8 mouse cellular contexts compared by ENCODE assay signal in genomic region chr10:108089375-108089981, GRCm38 (mm10).
A peak's percentile ranks its signal among the peaks of the same experiment; 100 is the strongest.
DNase-seq lines count a peak whose midpoint lies in the region; ATAC-seq lines count a peak whose summit lies in the region.

No protein-coding gene starts in this region.

- no peak for ATAC-seq in embryonic facial prominence, embryonic 11.5 days (replicated peaks; ENCODE audit: insufficient number of reproducible peaks, low FRiP score, low TSS enrichment, low read depth)
- peak; percentile 67 for ATAC-seq in kidney, embryonic 15.5 days (replicated peaks; ENCODE audit: low FRiP score)
- 0 out of 2 replicates have a peak, but pooled peaks have one; percentile 18 for ATAC-seq in stomach, embryonic 14.5 days (ENCODE audit: insufficient number of reproducible peaks, insufficient read depth, low FRiP score, low read depth)

- peak; percentile 27 for DNase-seq in embryonic facial prominence, embryonic 11.5 days (ENCODE audit: low spot score)
- DNase-seq in embryonic facial prominence, embryonic 10.5 days (ENCODE audit: low spot score): no peak
- peak; percentile 51 for DNase-seq in testis, postnatal 10 days (ENCODE audit: low spot score)
- no peak for DNase-seq in testis, postnatal 14 days (ENCODE audit: low spot score)
- DNase-seq in thymus, postnatal 4 days: no peak
- no peak for DNase-seq in ovary, postnatal 10 days (ENCODE audit: low spot score)

- H3K27ac ChIP-seq in embryonic facial prominence, embryonic 11.5 days (replicated peaks; ENCODE audit: low read depth, low read length): no peak overlapping the region
- no peak overlapping the region for H3K27ac ChIP-seq in embryonic facial prominence, embryonic 10.5 days (replicated peaks)
- H3K27ac ChIP-seq in kidney, embryonic 15.5 days: peak overlapping the region; percentile 64
- H3K27ac ChIP-seq in stomach, embryonic 14.5 days (ENCODE audit: low read length): peak overlapping the region; percentile 69; the same call in 1 of the 2 replicates

- H3K4me2 ChIP-seq in embryonic facial prominence, embryonic 11.5 days (ENCODE audit: low read depth, low read length): no peak overlapping the region
- H3K4me2 ChIP-seq in kidney, embryonic 15.5 days: no peak overlapping the region
- H3K4me2 ChIP-seq in stomach, embryonic 14.5 days (replicated peaks; ENCODE audit: low read depth, low read length): no peak overlapping the region

- no peaks in the 10 kb centered on the region for H3K27me3 ChIP-seq in embryonic facial prominence, embryonic 11.5 days (ENCODE audit: control insufficient read depth, insufficient read depth, low read length)
- no peaks in the 10 kb centered on the region for H3K27me3 ChIP-seq in embryonic facial prominence, embryonic 10.5 days (replicated peaks; ENCODE audit: low read depth, poor library complexity, severe bottlenecking)
- no peaks in the 10 kb centered on the region for H3K27me3 ChIP-seq in kidney, embryonic 15.5 days
- H3K27me3 ChIP-seq in stomach, embryonic 14.5 days (ENCODE audit: control insufficient read depth, insufficient read depth, low read length): no peaks in the 10 kb centered on the region

- H3K9me3 ChIP-seq in embryonic facial prominence, embryonic 11.5 days (replicated peaks; ENCODE audit: control insufficient read depth, low read length): no peaks in the 10 kb centered on the region
- H3K9me3 ChIP-seq in embryonic facial prominence, embryonic 10.5 days: no peaks in the 10 kb centered on the region
- no peaks in the 10 kb centered on the region for H3K9me3 ChIP-seq in kidney, embryonic 15.5 days (replicated peaks)
- H3K9me3 ChIP-seq in stomach, embryonic 14.5 days (ENCODE audit: control insufficient read depth, low read depth, low read length): no peaks in the 10 kb centered on the region

- 60% methylated on average over 8 of the region's 8 CpGs for whole genome bisulfite sequencing in embryonic facial prominence, embryonic 11.5 days
- 68% methylated on average over 8 of the region's 8 CpGs for WGBS in embryonic facial prominence, embryonic 10.5 days
- WGBS in kidney, embryonic 15.5 days: 49% methylated on average over 8 of the region's 8 CpGs
- 59% methylated on average over 8 of the region's 8 CpGs for WGBS in stomach, embryonic 14.5 days

- H3K9ac ChIP-seq in embryonic facial prominence, embryonic 11.5 days (replicated peaks; ENCODE audit: low read length): no peak overlapping the region
- H3K9ac ChIP-seq in kidney, embryonic 15.5 days: no peak overlapping the region
- no peak overlapping the region for H3K9ac ChIP-seq in stomach, embryonic 14.5 days (replicated peaks; ENCODE audit: low read depth, low read length)

- no peaks in the 10 kb centered on the region for H3K4me1 ChIP-seq in embryonic facial prominence, embryonic 11.5 days (ENCODE audit: control insufficient read depth, insufficient read depth, low read length)
- H3K4me1 ChIP-seq in embryonic facial prominence, embryonic 10.5 days: peaks cover 7% of the 10 kb centered on the region
- peaks cover 5% of the 10 kb centered on the region for H3K4me1 ChIP-seq in kidney, embryonic 15.5 days
- peaks cover 16% of the 10 kb centered on the region; the same call in 1 of the 2 replicates for H3K4me1 ChIP-seq in stomach, embryonic 14.5 days (ENCODE audit: control insufficient read depth, insufficient read depth, low read length)

- H3K4me3 ChIP-seq in embryonic facial prominence, embryonic 11.5 days (ENCODE audit: low read depth, low read length): no peak overlapping the region
- no peak overlapping the region for H3K4me3 ChIP-seq in embryonic facial prominence, embryonic 10.5 days
- no peak overlapping the region for H3K4me3 ChIP-seq in kidney, embryonic 15.5 days (replicated peaks)
- no peak overlapping the region for H3K4me3 ChIP-seq in stomach, embryonic 14.5 days (ENCODE audit: low read depth, low read length)

- H3K36me3 ChIP-seq in embryonic facial prominence, embryonic 11.5 days (replicated peaks; ENCODE audit: control insufficient read depth, insufficient read depth, low read depth, low read length): no peaks in the 10 kb centered on the region
- H3K36me3 ChIP-seq in embryonic facial prominence, embryonic 10.5 days (replicated peaks): no peaks in the 10 kb centered on the region
- no peaks in the 10 kb centered on the region for H3K36me3 ChIP-seq in kidney, embryonic 15.5 days
- H3K36me3 ChIP-seq in stomach, embryonic 14.5 days (ENCODE audit: control insufficient read depth, insufficient read depth, low read length): no peaks in the 10 kb centered on the region

Comparison
In these comparisons a context has a peak if more than half of its experiments do, and no peak if none do; other contexts are left out.
1. DNase-seq: peak in embryonic facial prominence, embryonic 11.5 days (single experiment) and testis, postnatal 10 days (single experiment); none in embryonic facial prominence, embryonic 10.5 days (single experiment), testis, postnatal 14 days (single experiment), thymus, postnatal 4 days (single experiment) and ovary, postnatal 10 days (single experiment).
2. H3K27ac ChIP-seq: peak in kidney, embryonic 15.5 days (single experiment) and stomach, embryonic 14.5 days (single experiment); none in embryonic facial prominence, embryonic 11.5 days (single experiment) and embryonic facial prominence, embryonic 10.5 days (single experiment).